16 mouse cellular contexts compared by ENCODE assay signal in the genomic region with DNA sequence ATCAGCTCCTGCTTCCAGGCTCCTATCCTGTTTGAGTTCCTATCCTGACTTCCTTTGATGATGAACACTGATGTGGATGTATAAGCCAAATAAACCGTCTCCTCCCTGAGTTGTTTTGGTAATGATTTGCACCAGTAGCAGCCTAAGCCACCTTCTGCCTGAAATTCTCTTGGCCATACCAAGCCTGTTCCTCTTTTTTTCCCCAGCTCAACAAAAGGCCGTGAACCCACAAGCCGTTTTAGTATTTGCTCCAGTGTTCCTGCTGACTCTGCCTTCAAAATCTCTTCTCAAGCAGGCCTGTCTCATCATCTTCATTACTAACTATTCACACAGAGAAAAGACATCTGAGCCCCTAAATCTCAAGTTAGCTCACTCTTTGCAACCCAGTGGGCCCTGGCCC. TPM values are rescaled to one million over a fixed set of nuclear protein-coding genes. Genes with fewer than 3 reads are reported as not detected.
"Had no signal": no experiment of that assay in that cellular context is flagged by ENCODE, and none has a peak within 500 bp of the region (broad histone marks: within the 10 kb centered on the region; RNA-seq: fewer than 3 reads in every experiment).

No protein-coding gene starts in this region.

- H3K27me3 ChIP-seq: intestine, embryonic 15.5 days; liver, embryonic 13.5 days; lung, embryonic 15.5 days; neural tube, embryonic 12.5 days had no signal

- H3K27ac ChIP-seq: intestine, embryonic 15.5 days; left cerebral cortex, adult 2 months; liver, embryonic 13.5 days; lung, embryonic 15.5 days; macrophage; neural tube, embryonic 12.5 days had no signal

- H3K4me3 ChIP-seq: intestine, embryonic 15.5 days; left cerebral cortex, adult 2 months; liver, embryonic 13.5 days; lung, embryonic 15.5 days; myocyte; neural tube, embryonic 12.5 days had no signal

- H3K9ac ChIP-seq: intestine, embryonic 15.5 days; liver, embryonic 13.5 days; liver, postnatal 0 days; lung, embryonic 15.5 days; neural tube, embryonic 12.5 days had no signal

- H3K4me1 ChIP-seq: intestine, embryonic 15.5 days; lung, embryonic 15.5 days; neural tube, embryonic 12.5 days had no signal

- ATAC-seq: intestine, embryonic 15.5 days; liver, postnatal 0 days had no signal

- DNase-seq: kidney, adult 18-20 months; liver; liver, embryonic 13.5 days; liver, postnatal 0 days; lung, postnatal 14 days; right cerebral cortex, adult 18-20 months; right cerebral cortex, postnatal 25 days; thymus, adult 18-20 months; thymus, postnatal 14 days had no signal

- H3K4me2 ChIP-seq: intestine, embryonic 15.5 days; liver, embryonic 13.5 days; lung, embryonic 15.5 days; neural tube, embryonic 12.5 days had no signal

- H3K36me3 ChIP-seq: intestine, embryonic 15.5 days; liver, embryonic 13.5 days; lung, embryonic 15.5 days; neural tube, embryonic 12.5 days had no signal

- H3K9me3 ChIP-seq: intestine, embryonic 15.5 days; liver, embryonic 13.5 days; lung, embryonic 15.5 days; neural tube, embryonic 12.5 days had no signal

RNA-seq across cellular contexts. Expression of a gene that starts 31.8 kb away (rescaled TPM):
- total RNA-seq: megakaryocyte-erythroid progenitor cell, adult 5-6 weeks had no signal
